Mouse (Mus musculus) erythroid progenitor cell, adult 5-6 weeks (primary cell): ENCODE data around the gene Kif16b. TPM values are rescaled to one million over a fixed set of nuclear protein-coding genes. Genes with fewer than 3 reads are reported as not detected.

Source experiments
- ATAC-seq: replicated peaks from 2 replicates; pipeline ENCODE4 v1.8.0; 2016; ENCODE audit warnings: moderate number of reproducible peaks, mild to moderate bottlenecking, moderate TSS enrichment, inconsistent platforms; ENCODE audit not compliant: poor library complexity, low FRiP score, severe bottlenecking
- total RNA-seq, 2 experiments: library from RNA; stranded (forward) in 1 of 2; stranded (reverse) in 1 of 2; fragments of 150-400 nt in 1 of 2; fragments of 186-747, 209-891 nt in 1 of 2; gene quantifications; 2 replicates each; pipeline versions ENCODE4 v1.2.3 to v1.2.4; 2015 to 2017; ENCODE audit warnings: low replicate concordance in 2 of 2

Gene Kif16b
- total RNA-seq (2015; ENCODE audit: low replicate concordance) (2.2 and 15.5 TPM in 2 replicates), total RNA-seq (2017; ENCODE audit: low replicate concordance) (2.3 and 9.5 TPM in 2 replicates)

DNA sequence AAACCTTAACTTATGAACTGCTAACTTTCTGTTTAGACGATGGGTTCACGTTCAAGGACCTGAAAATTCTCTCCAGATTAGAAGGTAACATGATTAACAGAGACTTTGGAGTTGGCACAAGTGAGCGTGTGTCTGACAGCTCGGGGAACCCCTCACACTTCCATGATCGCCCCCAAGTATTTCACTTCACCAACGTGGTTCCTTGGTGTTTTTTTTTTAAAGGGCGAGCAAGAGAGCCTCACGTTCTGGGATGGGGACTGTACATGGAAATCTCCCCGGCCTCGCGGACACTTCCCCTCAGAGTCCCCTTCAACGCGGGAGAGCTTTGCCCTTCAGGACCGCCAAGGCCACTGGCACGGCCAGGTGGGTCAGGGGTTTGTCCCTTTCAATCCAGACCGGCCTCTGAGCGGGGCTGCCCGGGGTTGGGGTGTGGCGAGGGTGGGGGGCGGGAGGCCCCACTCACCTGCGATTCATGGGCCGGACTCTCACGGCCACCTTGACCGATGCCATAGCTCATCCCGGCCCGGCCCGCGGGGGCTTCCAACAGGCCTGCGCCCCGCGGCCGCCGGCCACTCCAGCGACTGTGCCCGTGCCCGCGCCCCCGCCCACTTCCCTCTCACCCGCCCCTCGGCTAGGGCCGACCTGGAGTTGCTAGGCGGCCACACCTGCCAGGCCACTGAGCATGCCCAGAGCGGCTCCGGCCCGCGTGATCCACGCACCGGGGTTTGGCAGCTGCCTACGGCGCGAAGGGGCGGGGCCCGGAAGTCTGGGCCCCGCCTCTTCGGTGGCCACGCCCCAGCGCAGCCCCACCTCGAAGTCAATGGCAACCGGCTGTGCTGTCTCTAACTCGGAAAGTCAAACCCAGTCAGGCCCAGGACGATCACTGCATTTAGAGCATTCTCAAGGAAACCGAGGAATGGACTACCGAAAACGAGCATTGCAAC, at the start of gene Kif16b:
Gene Kif16b (minus strand): TSS at position 670 of the 944 bp plus-strand sequence.
- ATAC-seq: peak; percentile 84

DNA sequence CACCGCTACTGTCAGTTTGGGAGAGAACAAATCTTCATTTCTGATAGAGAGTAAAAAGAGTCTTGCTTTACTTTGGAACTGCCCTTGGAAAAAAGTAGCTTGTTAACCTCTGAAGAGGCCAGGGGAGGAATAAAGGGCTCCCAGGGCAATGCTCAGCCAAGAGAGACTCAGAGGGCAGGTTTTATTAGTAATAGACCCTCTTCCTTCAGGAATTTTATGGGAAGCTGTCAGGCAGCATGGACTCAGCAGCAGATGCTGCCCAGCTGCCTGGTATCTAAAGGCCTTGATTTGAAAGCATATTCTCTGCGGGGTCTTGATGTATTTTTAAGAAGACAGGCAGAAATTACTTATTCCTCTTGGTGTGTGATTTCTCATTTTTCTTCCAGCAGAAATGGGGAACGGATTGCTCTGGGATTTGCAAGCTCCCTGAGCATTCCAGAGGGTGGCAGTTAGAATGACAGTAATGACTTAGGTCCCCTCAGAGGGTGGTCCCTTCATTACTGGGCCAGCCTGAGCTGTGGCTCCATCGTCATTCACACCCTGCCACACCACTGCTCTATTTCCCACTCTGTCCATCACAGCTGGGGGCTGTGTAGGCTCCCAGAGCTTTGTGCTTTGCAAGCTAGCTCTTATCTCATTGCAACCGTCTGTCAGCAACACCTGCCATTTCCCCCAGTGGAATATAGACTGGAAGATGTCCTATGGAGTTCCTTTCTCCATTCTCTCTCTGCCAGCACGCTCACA, 39.7 kb upstream of the Kif16b start:
- ATAC-seq: no peak

DNA sequence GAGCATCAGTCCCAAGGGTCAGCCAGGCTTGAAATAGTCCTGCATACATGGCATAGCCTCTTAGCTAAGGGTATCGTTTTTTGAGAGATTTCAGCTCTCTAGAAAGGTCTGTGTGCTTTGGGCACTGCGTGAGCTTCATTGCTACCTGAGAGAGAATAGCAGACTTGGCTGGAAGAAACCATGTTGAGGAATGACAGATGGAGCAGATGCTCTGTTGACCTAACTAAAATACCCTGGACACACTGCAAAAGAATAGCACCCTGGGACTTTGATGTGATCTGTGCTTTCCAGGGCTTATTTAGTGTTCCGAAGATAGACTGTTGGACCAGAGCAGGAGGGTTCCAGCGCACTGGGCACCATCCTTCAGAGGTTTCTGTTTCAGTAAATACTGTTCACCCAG, 29.1 kb upstream of the Kif16b start:
- ATAC-seq: no peak

- no peak for ATAC-seq
Observed at GRCm38 (mm10) chr2:142929226-142930112, 28.1 kb upstream of the Kif16b start.

DNA sequence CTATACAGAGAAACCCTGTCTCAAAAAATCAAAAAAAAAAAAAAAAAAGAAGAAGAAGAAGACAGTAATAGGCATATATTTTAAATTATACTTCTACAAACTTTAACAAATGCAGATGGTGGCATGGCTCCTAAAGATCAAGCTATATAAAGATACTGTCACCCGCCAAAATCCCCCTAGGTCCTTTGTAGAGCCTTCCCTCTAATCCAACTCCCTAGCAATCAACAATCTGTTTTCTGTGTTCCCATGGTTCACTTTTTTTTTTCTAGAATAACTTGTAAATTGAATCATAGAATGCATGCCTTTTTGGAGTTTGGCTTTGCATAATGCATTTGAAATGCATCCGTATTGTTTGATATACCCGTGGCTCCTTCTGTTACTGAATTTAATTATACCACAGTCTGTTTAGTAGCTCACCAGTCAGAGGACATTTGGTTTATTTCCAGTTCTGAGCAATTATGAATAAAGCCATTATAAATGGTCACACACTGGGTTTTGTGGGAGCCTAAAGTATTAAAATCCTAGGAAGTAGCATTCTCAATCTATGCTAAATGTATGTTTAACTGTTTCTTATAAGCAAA, 9.6 kb upstream of the Kif16b start:
- no peak for ATAC-seq

DNA sequence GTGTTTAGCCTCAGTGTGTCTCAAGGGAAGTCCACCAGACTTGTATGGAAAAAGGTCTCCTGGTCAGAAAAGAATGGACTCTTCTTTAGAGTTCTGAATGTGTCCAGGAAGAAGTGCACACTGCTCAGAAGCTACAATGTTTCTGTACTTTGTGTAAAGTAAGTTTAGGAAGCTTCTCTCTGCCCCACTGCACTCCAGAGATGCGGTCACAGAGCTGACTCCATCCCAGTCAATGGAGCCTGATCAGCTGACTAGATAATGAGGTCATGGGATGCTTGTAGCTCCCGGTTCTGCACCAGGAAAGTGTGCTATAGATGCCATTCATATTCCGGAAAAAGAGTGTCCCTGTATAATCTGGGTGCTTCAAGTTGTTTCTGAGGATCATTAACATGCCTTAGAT, 7.9 kb upstream of the Kif16b start:
- ATAC-seq: no peak

- ATAC-seq: no peak
Observed at GRCm38 (mm10) chr2:142907056-142907455, 5.7 kb upstream of the Kif16b start.

DNA sequence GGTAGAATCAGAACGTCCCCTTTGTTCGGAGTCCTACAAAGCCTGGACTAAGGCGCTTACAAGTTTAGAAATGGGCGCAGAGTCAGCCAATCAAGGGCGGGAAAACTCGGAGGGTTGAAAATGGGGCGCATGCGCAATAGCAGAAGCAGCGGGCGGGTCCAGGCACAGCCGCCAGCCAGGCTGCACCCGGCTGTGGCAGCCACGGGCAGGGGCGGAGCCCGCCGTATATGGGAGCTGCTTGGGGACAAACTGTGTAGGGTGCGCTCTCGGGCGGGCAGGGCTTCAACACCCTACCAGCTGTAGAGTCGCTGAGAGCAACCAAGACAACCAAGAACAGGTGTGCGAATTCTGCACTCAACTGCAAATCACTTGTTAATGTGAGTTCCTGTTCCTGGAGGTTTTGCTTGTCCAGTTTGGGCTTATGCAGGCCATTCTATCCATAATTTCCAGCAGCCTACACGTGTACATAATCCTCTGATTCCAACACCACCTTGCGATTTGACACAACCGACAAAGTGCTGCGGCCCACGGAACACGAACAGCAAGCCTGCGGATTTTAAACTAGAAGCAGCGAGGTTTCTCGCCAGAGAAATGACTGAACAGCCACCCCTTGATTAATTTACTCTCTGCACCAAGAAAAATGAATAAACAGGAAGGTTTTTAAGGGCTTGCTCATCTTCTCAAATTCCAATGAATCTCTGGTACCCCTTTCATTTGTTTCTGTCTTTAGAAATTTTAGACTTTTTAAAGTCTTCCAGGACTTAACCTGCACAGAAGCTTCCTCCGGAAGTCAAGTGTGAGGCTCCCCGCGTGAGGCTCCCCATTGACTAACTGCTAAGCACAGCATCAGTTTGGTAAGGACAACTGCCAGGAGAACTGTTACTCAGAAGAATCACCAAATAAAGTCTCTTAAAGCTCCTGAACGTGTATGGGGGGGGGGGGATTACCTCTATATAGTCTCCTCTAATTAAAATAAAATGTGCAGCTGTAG, 1.9 kb upstream of the Kif16b start:
- peak; percentile 93 for ATAC-seq

DNA sequence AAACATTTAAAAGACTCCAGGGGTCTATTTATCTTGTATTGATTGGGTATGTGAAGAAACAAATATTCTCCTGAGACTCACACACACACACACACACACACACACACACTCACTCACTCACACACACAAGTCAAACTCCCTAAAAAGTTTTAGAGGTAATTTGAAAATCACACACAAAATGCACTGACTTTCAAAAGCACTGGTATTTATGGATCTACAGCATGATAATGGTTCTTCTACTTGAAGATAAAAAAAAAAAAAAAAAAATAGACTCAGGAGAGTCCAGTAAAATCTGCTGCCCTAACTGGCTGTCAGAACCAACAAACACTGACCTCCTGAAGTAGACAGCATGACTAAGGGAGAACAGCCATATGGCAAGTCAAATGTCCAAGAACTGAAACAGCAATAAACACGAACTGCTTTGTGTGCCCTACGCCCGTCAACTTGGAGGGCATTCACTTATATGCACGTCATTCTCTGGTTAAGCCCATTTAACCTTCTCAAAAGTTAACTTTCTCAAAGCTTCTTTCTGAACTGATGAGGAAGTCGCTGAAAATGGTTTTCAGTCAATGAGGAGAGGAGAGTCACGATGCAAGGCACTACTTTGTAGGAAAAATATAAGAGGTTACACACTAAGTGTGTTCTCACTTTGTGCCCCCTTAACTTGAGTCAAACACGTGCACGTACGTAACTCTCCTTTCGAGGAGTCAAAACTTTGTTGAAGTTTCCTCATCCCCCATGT, 1.0 kb downstream of the Kif16b start:
- no peak for ATAC-seq

DNA sequence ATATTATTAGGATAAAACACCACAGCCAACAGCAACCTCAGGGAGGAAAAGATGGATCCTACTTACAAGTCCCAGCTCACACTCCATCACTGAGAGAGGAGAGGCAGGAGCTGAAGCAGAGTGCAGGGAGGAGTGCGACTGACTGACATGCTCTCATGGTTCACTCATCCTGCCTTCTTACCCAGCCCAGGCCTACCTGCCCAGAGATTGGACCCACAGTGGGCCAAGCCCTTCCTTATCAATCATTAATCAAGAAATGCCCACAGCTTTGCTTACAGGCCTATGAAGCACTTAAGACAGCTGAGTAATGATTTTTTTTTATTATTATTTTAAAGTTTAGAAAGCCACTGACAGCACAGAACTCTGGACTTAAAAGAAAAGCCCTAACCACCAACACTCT, 7.6 kb downstream of the Kif16b start:
- no peak for ATAC-seq

GRCm38 (mm10) chr2:142891283-142891682, 10.0 kb downstream of the Kif16b start:
- no peak for ATAC-seq

- no peak for ATAC-seq
Observed at GRCm38 (mm10) chr2:142884456-142884855, 16.9 kb downstream of the Kif16b start.

- ATAC-seq: no peak
Observed at GRCm38 (mm10) chr2:142883625-142883994, 17.7 kb downstream of the Kif16b start.

DNA sequence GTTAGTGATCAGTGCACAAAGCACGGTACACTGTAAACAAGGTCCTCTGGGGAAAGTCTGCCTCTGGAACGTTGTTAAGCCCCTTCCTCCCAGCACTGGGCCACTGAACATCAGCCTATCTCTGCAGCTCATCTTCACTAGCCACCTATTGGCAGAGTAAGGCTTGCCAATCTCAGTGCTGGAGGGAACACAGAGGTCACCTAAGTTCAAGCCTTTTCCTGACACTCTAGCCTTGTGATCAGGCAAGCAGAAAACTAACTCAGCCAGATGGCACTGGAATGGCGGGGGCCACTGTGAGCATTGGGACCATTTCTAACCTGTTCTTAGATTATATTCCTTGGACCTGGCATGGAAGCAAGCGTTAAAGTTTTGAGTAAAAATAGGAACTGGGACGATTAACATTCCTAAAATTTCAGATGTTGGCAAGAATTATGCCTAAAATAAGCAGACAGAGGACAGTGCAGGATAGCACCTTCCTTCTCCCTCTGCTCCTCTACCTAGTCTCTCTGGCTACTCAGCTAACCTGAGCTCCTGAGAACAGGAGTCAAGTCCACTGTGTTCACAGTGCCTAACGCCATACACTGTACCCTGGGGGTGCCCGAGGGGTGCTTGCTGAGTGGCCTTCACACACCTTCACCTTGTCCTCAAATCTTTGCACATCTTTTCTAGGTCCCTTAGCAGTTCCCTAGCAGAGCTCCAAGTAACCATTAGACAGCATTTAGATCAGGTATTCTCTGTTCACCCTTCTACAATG, 18.3 kb downstream of the Kif16b start:
- no peak for ATAC-seq

DNA sequence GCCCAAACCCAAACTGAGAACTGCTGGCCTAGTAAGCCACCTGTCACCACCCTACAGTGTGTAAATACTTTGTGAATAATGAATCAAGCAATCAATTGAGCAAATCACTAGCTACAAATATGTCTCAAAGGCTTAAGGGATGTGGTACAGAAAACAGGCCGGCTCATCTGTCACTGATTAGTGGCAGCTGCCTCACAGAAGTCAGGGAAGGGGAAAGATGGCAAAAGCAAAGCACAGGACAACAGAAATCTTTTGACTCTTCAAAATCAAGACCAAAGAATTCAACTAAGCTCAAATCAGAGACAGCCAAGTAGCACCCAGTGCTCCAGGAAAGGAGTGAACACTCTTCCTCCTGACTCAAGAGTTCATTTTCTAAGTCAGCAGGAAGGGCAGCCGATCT, 18.9 kb downstream of the Kif16b start:
- no peak for ATAC-seq

GRCm38 (mm10) chr2:142881177-142881576, 20.2 kb downstream of the Kif16b start:
- no peak for ATAC-seq

GRCm38 (mm10) chr2:142879257-142879818, 22.0 kb downstream of the Kif16b start:
- ATAC-seq: no peak
